Mouse (Mus musculus) erythroblast, embryonic 14.5 days (primary cell): ENCODE results near the gene Hjurp. TPM values are rescaled to one million over a fixed set of nuclear protein-coding genes. Genes with fewer than 3 reads are reported as not detected.

Source experiments
- H3K27me3 ChIP-seq: 2 replicates; pipeline ENCODE4 v1.6.1; 2012; ENCODE audit warnings: inconsistent platforms; ENCODE audit not compliant: control insufficient read depth
- H3K36me3 ChIP-seq: 2 replicates; pipeline ENCODE4 v1.6.1; 2012; ENCODE audit warnings: mild to moderate bottlenecking, inconsistent platforms; ENCODE audit not compliant: control insufficient read depth
- H3K4me1 ChIP-seq: 2 replicates; pipeline ENCODE4 v1.6.1; 2012; ENCODE audit warnings: inconsistent platforms; ENCODE audit not compliant: control insufficient read depth
- H3K4me3 ChIP-seq: replicated peaks from 2 replicates; pipeline ENCODE3; 2012; ENCODE audit warnings: moderate library complexity, mild to moderate bottlenecking, inconsistent platforms
- H3K9me3 ChIP-seq: 2 replicates; pipeline ENCODE4 v1.6.1; 2012; ENCODE audit warnings: low read length, inconsistent platforms, mixed read lengths; ENCODE audit not compliant: control insufficient read depth
- GATA1 ChIP-seq: IDR thresholded peaks from 2 replicates; pipeline ENCODE4 v1.6.1; 2012; ENCODE audit warnings: low read length, inconsistent platforms, mixed read lengths
- TAL1 ChIP-seq: IDR thresholded peaks from 3 replicates; pipeline ENCODE4 v1.6.1; 2012; ENCODE audit warnings: low read length, inconsistent platforms, mixed read lengths
- polyA plus RNA-seq: library from polyadenylated mRNA; stranded (reverse); fragments of >175 nt; gene quantifications from 2 replicates; pipeline ENCODE4 v1.2.3, GENCODE M21; 2012

Hjurp gene
- polyA plus RNA-seq, 1 experiment = 2.2 TPM

- no peaks in the 10 kb centered on the region for H3K27me3 ChIP-seq
- H3K36me3 ChIP-seq = no peaks in the 10 kb centered on the region
- no peak for TF ChIP-seq TAL1
- TF ChIP-seq GATA1 = no peak
- H3K9me3 ChIP-seq = peaks cover 14% of the 10 kb centered on the region
- no peak overlapping the region for H3K4me3 ChIP-seq
- H3K4me1 ChIP-seq = no peaks in the 10 kb centered on the region
Observed at GRCm38 (mm10) chr1:88219054-88219453, 58.4 kb downstream of the Hjurp start.

GRCm38 (mm10) chr1:88218591-88218990, 58.8 kb downstream of the Hjurp start:
- Histone ChIP-seq H3K27me3 (no peaks in the 10 kb centered on the region), H3K4me3 (no peak overlapping the region), H3K4me1 (peaks cover 3% of the 10 kb centered on the region; the same call in 1 of the 2 replicates), H3K36me3 (no peaks in the 10 kb centered on the region), H3K9me3 (peaks cover 16% of the 10 kb centered on the region)
- TF ChIP-seq TAL1 (no peak), GATA1 (no peak)

- Histone ChIP-seq H3K9me3 (peaks cover 16% of the 10 kb centered on the region), H3K4me3 (no peak overlapping the region), H3K36me3 (no peaks in the 10 kb centered on the region), H3K4me1 (peaks cover 3% of the 10 kb centered on the region; the same call in 1 of the 2 replicates), H3K27me3 (no peaks in the 10 kb centered on the region)
- TF ChIP-seq GATA1 = no peak
Observed at GRCm38 (mm10) chr1:88218051-88218450, 59.4 kb downstream of the Hjurp start.

- H3K36me3 ChIP-seq = no peaks in the 10 kb centered on the region
- H3K4me3 ChIP-seq = no peak overlapping the region
- H3K9me3 ChIP-seq = peaks cover 16% of the 10 kb centered on the region
- no peaks in the 10 kb centered on the region for H3K27me3 ChIP-seq
- peaks cover 3% of the 10 kb centered on the region; the same call in 1 of the 2 replicates for H3K4me1 ChIP-seq
- TF ChIP-seq GATA1 (no peak), TAL1 (no peak)
Observed at GRCm38 (mm10) chr1:88217576-88217975, 59.9 kb downstream of the Hjurp start.

- no peaks in the 10 kb centered on the region for H3K36me3 ChIP-seq
- H3K9me3 ChIP-seq = peaks cover 16% of the 10 kb centered on the region
- peaks cover 3% of the 10 kb centered on the region; the same call in 1 of the 2 replicates for H3K4me1 ChIP-seq
- TF ChIP-seq GATA1 (no peak), TAL1 (no peak)
- no peak overlapping the region for H3K4me3 ChIP-seq
- no peaks in the 10 kb centered on the region for H3K27me3 ChIP-seq
Observed at GRCm38 (mm10) chr1:88217144-88217543, 60.3 kb downstream of the Hjurp start.

GRCm38 (mm10) chr1:88216551-88216950, 60.9 kb downstream of the Hjurp start:
- Histone ChIP-seq H3K9me3 (peaks cover 21% of the 10 kb centered on the region), H3K27me3 (no peaks in the 10 kb centered on the region), H3K36me3 (no peaks in the 10 kb centered on the region), H3K4me3 (no peak overlapping the region), H3K4me1 (peaks cover 3% of the 10 kb centered on the region; the same call in 1 of the 2 replicates)
- no peak for TF ChIP-seq TAL1
- TF ChIP-seq GATA1 = no peak

GRCm38 (mm10) chr1:88215466-88216380, 61.7 kb downstream of the Hjurp start:
- H3K27me3 ChIP-seq = no peaks in the 10 kb centered on the region

GRCm38 (mm10) chr1:88214462-88214952, 62.9 kb downstream of the Hjurp start:
- H3K9me3 ChIP-seq = peaks cover 21% of the 10 kb centered on the region
- TF ChIP-seq GATA1 (no peak), TAL1 (no peak)

More at GRCm38 (mm10) chr1:88215466-88216380, 61.7 kb downstream of the Hjurp start:
- Histone ChIP-seq H3K4me3 (no peak overlapping the region), H3K4me1 (peaks cover 3% of the 10 kb centered on the region; the same call in 1 of the 2 replicates), H3K36me3 (no peaks in the 10 kb centered on the region), H3K9me3 (peaks cover 21% of the 10 kb centered on the region)
- TF ChIP-seq GATA1 (no peak), TAL1 (no peak)

GRCm38 (mm10) chr1:88213766-88214461, 63.5 kb downstream of the Hjurp start:
- peaks cover 13% of the 10 kb centered on the region for H3K4me1 ChIP-seq
- peaks cover 21% of the 10 kb centered on the region for H3K9me3 ChIP-seq
- no peak for TF ChIP-seq TAL1
- TF ChIP-seq GATA1 = no peak

More at GRCm38 (mm10) chr1:88214462-88214952, 62.9 kb downstream of the Hjurp start:
- H3K4me3 ChIP-seq = no peak overlapping the region
- no peaks in the 10 kb centered on the region for H3K36me3 ChIP-seq
- no peaks in the 10 kb centered on the region for H3K27me3 ChIP-seq
- H3K4me1 ChIP-seq = peaks cover 8% of the 10 kb centered on the region

More at GRCm38 (mm10) chr1:88213766-88214461, 63.5 kb downstream of the Hjurp start:
- no peak overlapping the region for H3K4me3 ChIP-seq
- H3K27me3 ChIP-seq = no peaks in the 10 kb centered on the region
- 0 out of 2 replicates have a peak, but pooled peaks cover 2% of the 10 kb centered on the region for H3K36me3 ChIP-seq
